Mouse (Mus musculus): ENCODE measurements around the gene Med20. TPM values are rescaled to one million over a fixed set of nuclear protein-coding genes. Genes with fewer than 3 reads are reported as not detected.
"Not testable (repeated sequence)": the region's sequence is repeated elsewhere in the genome, so short reads cannot be mapped to it uniquely, and the experiment has no call there.

The Med20 gene
- polyA plus RNA-seq, 1 experiment from 2014 or later, result 50.2 TPM

- no peak for ATAC-seq (replicated peaks)
- Histone ChIP-seq H3K4me3 (no peak overlapping the region), H3K27ac (replicated peaks) (no peak overlapping the region), H3K36me3 (peaks cover 31% of the 10 kb centered on the region), H3K4me1 (peaks cover 40% of the 10 kb centered on the region), H3K9me3 (no peaks in the 10 kb centered on the region), H3K4me2 (replicated peaks) (no peak overlapping the region), H3K27me3 (no peaks in the 10 kb centered on the region), H3K9ac (replicated peaks) (no peak overlapping the region)
- WGBS, result 28% methylated on average over 10 of the region's 10 CpGs
Measured at GRCm38 (mm10) chr17:47597838-47598579, 13.4 kb upstream of the Med20 start.

- H3K27me3 ChIP-seq; H3K4me3 ChIP-seq; ATAC-seq (replicated peaks); H3K9me3 ChIP-seq; H3K27ac ChIP-seq (replicated peaks); H3K9ac ChIP-seq (replicated peaks); H3K4me2 ChIP-seq (replicated peaks): not testable (repeated sequence)
- Histone ChIP-seq H3K4me1 (peaks cover 37% of the 10 kb centered on the region), H3K36me3 (peaks cover 35% of the 10 kb centered on the region)
- 86% methylated on average over 10 of the region's 10 CpGs for WGBS
Measured at GRCm38 (mm10) chr17:47598580-47599304, 12.6 kb upstream of the Med20 start.

GRCm38 (mm10) chr17:47599511-47600297, 11.7 kb upstream of the Med20 start:
- H3K4me1 ChIP-seq, result peaks cover 28% of the 10 kb centered on the region
- H3K9me3 ChIP-seq, result no peaks in the 10 kb centered on the region
- H3K27ac ChIP-seq (replicated peaks), result no peak overlapping the region
- H3K36me3 ChIP-seq, result peaks cover 44% of the 10 kb centered on the region
- no peak overlapping the region for H3K4me2 ChIP-seq (replicated peaks)
- no peaks in the 10 kb centered on the region for H3K27me3 ChIP-seq
- no peak overlapping the region for H3K4me3 ChIP-seq
- ATAC-seq (replicated peaks), result no peak
- H3K9ac ChIP-seq (replicated peaks), result no peak overlapping the region
- 89% methylated on average over 11 of the region's 11 CpGs for WGBS

GRCm38 (mm10) chr17:47600601-47601388, 10.6 kb upstream of the Med20 start:
- WGBS, result 86% methylated on average over 13 of the region's 13 CpGs
- ATAC-seq (replicated peaks), result no peak
- Histone ChIP-seq H3K4me3 (no peak overlapping the region), H3K4me2 (replicated peaks) (no peak overlapping the region), H3K36me3 (peaks cover 55% of the 10 kb centered on the region), H3K9ac (replicated peaks) (no peak overlapping the region), H3K4me1 (peaks cover 17% of the 10 kb centered on the region), H3K27me3 (no peaks in the 10 kb centered on the region), H3K27ac (replicated peaks) (no peak overlapping the region), H3K9me3 (no peaks in the 10 kb centered on the region)

- H3K4me1 ChIP-seq, result peaks cover 11% of the 10 kb centered on the region
- no peak overlapping the region for H3K9ac ChIP-seq (replicated peaks)
- WGBS, result 92% methylated on average over 10 of the region's 10 CpGs
- H3K27ac ChIP-seq (replicated peaks), result no peak overlapping the region
- H3K4me3 ChIP-seq, result no peak overlapping the region
- peaks cover 60% of the 10 kb centered on the region for H3K36me3 ChIP-seq
- no peaks in the 10 kb centered on the region for H3K27me3 ChIP-seq
- no peak overlapping the region for H3K4me2 ChIP-seq (replicated peaks)
- no peak for ATAC-seq (replicated peaks)
- H3K9me3 ChIP-seq, result no peaks in the 10 kb centered on the region
Measured at GRCm38 (mm10) chr17:47601389-47601755, 10.0 kb upstream of the Med20 start.

GRCm38 (mm10) chr17:47602289-47602688, 9.1 kb upstream of the Med20 start:
- no peak overlapping the region for H3K27ac ChIP-seq (replicated peaks)
- no peaks in the 10 kb centered on the region for H3K27me3 ChIP-seq
- no peak overlapping the region for H3K4me2 ChIP-seq (replicated peaks)
- H3K4me1 ChIP-seq, result peaks cover 7% of the 10 kb centered on the region
- WGBS, result 94% methylated on average over 11 of the region's 11 CpGs
- H3K4me3 ChIP-seq, result no peak overlapping the region
- H3K9me3 ChIP-seq, result no peaks in the 10 kb centered on the region
- peaks cover 60% of the 10 kb centered on the region for H3K36me3 ChIP-seq
- ATAC-seq (replicated peaks), result no peak
- no peak overlapping the region for H3K9ac ChIP-seq (replicated peaks)

- ATAC-seq (replicated peaks), result no peak
- peaks cover 16% of the 10 kb centered on the region for H3K4me1 ChIP-seq
- no peak overlapping the region for H3K27ac ChIP-seq (replicated peaks)
- H3K36me3 ChIP-seq, result peaks cover 45% of the 10 kb centered on the region
- H3K4me2 ChIP-seq (replicated peaks), result no peak overlapping the region
- no peak overlapping the region for H3K9ac ChIP-seq (replicated peaks)
- H3K4me3 ChIP-seq, result no peak overlapping the region
- H3K27me3 ChIP-seq, result no peaks in the 10 kb centered on the region
- WGBS, result 79% methylated on average over 5 of the region's 5 CpGs
- no peaks in the 10 kb centered on the region for H3K9me3 ChIP-seq
Measured at GRCm38 (mm10) chr17:47606220-47606619, 5.2 kb upstream of the Med20 start.

GRCm38 (mm10) chr17:47609182-47609581, 2.2 kb upstream of the Med20 start:
- Histone ChIP-seq H3K4me3 (no peak overlapping the region), H3K9ac (replicated peaks) (no peak overlapping the region), H3K36me3 (peaks cover 23% of the 10 kb centered on the region), H3K27ac (replicated peaks) (no peak overlapping the region), H3K4me2 (replicated peaks) (no peak overlapping the region), H3K27me3 (no peaks in the 10 kb centered on the region), H3K9me3 (no peaks in the 10 kb centered on the region), H3K4me1 (peaks cover 28% of the 10 kb centered on the region)
- 96% methylated on average over 4 of the region's 4 CpGs for WGBS
- ATAC-seq (replicated peaks), result no peak

- ATAC-seq (replicated peaks), result no peak
- Histone ChIP-seq H3K4me1 (peaks cover 28% of the 10 kb centered on the region), H3K36me3 (peaks cover 19% of the 10 kb centered on the region), H3K9me3 (no peaks in the 10 kb centered on the region), H3K4me3 (peak overlapping the region; percentile 59), H3K9ac (replicated peaks) (peak overlapping the region; percentile 57), H3K27ac (replicated peaks) (no peak overlapping the region), H3K4me2 (replicated peaks) (peak overlapping the region; percentile 87), H3K27me3 (no peaks in the 10 kb centered on the region)
- WGBS, result under 1% methylated on average over 13 of the region's 13 CpGs
Measured at GRCm38 (mm10) chr17:47611661-47611982, 240 bp downstream of the Med20 start.

- H3K9ac ChIP-seq (replicated peaks), result no peak overlapping the region
- H3K4me1 ChIP-seq, result peaks cover 25% of the 10 kb centered on the region
- peaks cover 36% of the 10 kb centered on the region for H3K36me3 ChIP-seq
- 92% methylated on average over 1 of the region's 1 CpGs for WGBS
- H3K27me3 ChIP-seq, result no peaks in the 10 kb centered on the region
- H3K4me3 ChIP-seq, result no peak overlapping the region
- no peaks in the 10 kb centered on the region for H3K9me3 ChIP-seq
- H3K4me2 ChIP-seq (replicated peaks), result no peak overlapping the region
- H3K27ac ChIP-seq (replicated peaks), result no peak overlapping the region
- ATAC-seq (replicated peaks), result no peak
Measured at GRCm38 (mm10) chr17:47614018-47614417, 2.6 kb downstream of the Med20 start.

GRCm38 (mm10) chr17:47616119-47616518, 4.7 kb downstream of the Med20 start:
- ATAC-seq (replicated peaks), result no peak
- H3K4me2 ChIP-seq (replicated peaks), result no peak overlapping the region
- H3K4me1 ChIP-seq, result peaks cover 12% of the 10 kb centered on the region
- no peak overlapping the region for H3K9ac ChIP-seq (replicated peaks)
- 97% methylated on average over 8 of the region's 8 CpGs for WGBS
- H3K36me3 ChIP-seq, result peaks cover 41% of the 10 kb centered on the region
- H3K27me3 ChIP-seq, result no peaks in the 10 kb centered on the region
- no peak overlapping the region for H3K27ac ChIP-seq (replicated peaks)
- H3K9me3 ChIP-seq, result no peaks in the 10 kb centered on the region
- no peak overlapping the region for H3K4me3 ChIP-seq
